Mouse (Mus musculus) forebrain, embryonic 16.5 days (tissue): ENCODE results near the gene Sms. TPM values are rescaled to one million over a fixed set of nuclear protein-coding genes. Genes with fewer than 3 reads are reported as not detected.

ENCODE experiments used
- polyA plus RNA-seq: library from polyadenylated mRNA; unstranded; fragments of >200 nt; fragmentation: Nextera tagmentation; extraction: Ambion mirVana; gene quantifications from 2 replicates; pipeline ENCODE4 v1.2.1, GENCODE M21; 2015

Gene Sms
- polyA plus RNA-seq, 1 experiment from 2014 or later: 91.3 TPM

Other genes starting within 250 kb of the Sms start
- gene Phex, start 77.0 kb downstream of the Sms start, polyA plus RNA-seq: 0.09 and 0.36 TPM in 2 replicates
- gene Yy2, start 76.7 kb upstream of the Sms start, polyA plus RNA-seq: 3.1 and 3.7 TPM in 2 replicates
- 34.2 and 36.2 TPM in 2 replicates for gene Mbtps2, start 106.4 kb upstream of the Sms start, polyA plus RNA-seq
- 0.29 TPM in 1 of 2 replicates, not detected in the other for gene Smpx, start 206.6 kb upstream of the Sms start, polyA plus RNA-seq